Mouse (Mus musculus): ENCODE data around the gene Cct5. TPM values are rescaled to one million over a fixed set of nuclear protein-coding genes. Genes with fewer than 3 reads are reported as not detected.
"Not testable (repeated sequence)": the region's sequence is repeated elsewhere in the genome, so short reads cannot be mapped to it uniquely, and the experiment has no call there.

Cct5 gene
- total RNA-seq, 2 experiments from 2014 or later: 185 to 191 TPM

DNA sequence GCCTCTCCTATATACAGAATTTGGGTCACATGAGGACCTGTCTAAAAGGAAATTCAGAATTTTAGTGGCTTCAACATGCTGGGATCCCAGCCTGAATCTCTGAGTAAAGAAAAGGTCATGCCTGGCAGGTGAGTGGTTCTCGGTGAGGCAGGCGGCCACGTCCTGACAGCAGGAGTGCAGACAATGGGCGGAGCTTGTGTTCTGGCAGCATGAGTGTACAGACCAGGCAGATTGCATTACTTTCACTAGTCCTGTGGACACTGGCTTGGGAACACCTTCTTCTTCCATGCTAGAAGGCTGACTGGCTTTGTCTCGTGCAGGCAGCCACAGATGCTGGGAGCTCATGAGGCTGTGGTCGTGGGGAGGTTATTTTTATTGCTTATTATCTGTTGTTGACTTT is 5.2 kb upstream of the Cct5 start:
- intact Hi-C loops (cut with DNase I): no loop called here

DNA sequence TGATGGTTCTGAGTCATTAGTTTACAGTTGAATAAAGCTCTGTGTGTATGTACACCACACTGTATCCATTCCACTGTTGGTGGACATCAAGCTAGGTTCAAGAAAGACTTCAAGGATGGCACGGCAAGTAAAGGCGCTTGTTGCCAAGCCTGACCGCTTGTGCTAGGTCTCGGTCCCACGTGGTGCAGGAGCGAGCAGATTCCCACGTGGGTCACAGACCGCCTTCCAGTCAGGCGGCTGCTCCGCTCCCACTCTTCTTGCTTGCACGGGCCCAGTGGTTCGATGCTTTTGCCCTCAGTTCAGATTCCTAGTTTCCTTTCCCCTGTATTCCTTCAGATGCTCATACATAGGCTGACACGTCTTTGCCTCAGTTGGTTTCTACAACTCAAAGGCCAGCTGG is 1.5 kb upstream of the Cct5 start:
- no peak for DNase-seq (ENCODE audit: low spot score in 2 of 2)
- intact Hi-C loops (cut with DNase I): no loop called here

More for the DNA sequence above, 5.2 kb upstream of the Cct5 start:
- DNase-seq (ENCODE audit: low spot score in 2 of 2): no peak

DNA sequence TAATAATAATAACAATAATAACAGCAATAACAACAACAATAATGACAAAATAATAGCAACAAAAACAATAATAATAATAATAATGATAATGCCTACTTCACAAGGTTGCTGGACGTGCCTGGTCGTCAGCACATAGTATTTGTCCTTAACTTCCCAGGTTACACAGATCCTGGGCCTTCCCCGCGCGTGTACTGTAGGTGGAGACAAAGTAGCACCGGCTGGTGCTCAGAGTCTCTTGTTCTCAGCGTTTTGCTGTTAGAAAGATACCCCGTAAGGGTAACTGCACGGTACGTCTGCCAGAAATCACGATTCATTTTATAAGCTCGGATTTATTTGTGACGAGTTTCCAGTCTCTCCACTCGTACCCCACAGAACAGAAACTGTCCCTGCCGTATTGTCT is 822 bp upstream of the Cct5 start:
- intact Hi-C loops (cut with DNase I): no loop called here

DNA sequence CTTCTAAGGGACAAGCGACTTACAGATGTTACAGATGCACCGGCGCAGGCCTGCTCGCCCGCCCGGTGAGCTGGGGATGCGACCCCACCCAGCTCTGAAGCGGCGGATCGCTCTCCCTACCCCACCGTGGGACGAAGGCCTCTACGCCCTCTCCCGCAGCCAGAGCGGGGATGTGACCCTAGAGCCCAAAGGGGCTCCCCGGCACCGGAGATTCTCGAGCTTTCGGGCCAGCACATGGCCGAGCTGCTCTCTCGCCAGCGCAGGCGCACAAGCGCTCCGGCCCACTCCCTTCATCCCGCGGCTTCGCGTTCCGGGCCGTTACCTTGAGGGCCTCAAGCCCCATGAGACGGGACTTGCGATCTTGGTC is 342 bp downstream of the Cct5 start:
- intact Hi-C loops (cut with DNase I): no loop called here

More for the DNA sequence above, 822 bp upstream of the Cct5 start:
- peak; percentile 67 to 76 for DNase-seq (ENCODE audit: low spot score in 2 of 2)

DNA sequence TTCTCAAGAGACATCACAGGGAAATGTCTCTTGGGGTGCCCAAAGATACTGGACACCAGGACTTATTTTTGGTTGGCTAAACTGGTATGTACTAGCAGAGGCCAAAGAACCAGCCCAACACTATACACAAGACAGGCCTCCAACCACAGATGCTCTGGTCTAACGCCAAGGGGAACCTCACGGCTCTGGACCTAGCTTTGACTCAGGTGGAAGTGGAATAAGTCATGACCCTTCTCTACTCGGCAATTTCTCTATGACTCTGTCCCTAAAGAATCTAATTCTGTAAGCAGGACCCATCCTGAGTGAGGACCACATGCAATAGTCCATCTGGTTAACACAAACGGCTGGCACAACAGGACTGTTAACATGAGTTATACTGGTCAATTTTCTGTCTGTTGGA is 1.8 kb downstream of the Cct5 start:
- intact Hi-C loops (cut with DNase I): no loop called here

More for the DNA sequence above, 342 bp downstream of the Cct5 start:
- no peak for DNase-seq (ENCODE audit: low spot score in 2 of 2)

DNA sequence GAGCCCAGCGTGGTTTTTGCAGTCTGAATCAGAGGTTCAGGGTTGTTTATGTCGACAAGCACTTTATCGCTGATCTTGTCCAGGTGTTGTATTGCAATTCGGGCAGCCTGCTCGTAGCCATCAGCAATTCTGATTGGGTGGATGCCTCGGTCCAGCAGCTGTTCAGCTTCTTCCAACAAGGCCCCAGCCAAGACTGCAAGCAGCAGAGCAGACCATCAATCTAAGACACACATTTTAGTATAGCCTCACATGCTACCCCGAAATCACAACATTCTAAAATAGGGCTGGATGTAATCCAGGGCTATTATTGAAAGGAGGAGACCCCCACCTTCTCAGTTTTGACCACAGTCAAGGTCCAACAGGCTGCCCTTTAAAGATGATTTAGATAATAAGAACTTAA is 6.0 kb downstream of the Cct5 start:
- intact Hi-C loops (cut with DNase I): no loop called here
- no peak for DNase-seq (ENCODE audit: low spot score in 2 of 2)

More for the DNA sequence above, 1.8 kb downstream of the Cct5 start:
- DNase-seq (ENCODE audit: low spot score in 2 of 2): no peak

DNA sequence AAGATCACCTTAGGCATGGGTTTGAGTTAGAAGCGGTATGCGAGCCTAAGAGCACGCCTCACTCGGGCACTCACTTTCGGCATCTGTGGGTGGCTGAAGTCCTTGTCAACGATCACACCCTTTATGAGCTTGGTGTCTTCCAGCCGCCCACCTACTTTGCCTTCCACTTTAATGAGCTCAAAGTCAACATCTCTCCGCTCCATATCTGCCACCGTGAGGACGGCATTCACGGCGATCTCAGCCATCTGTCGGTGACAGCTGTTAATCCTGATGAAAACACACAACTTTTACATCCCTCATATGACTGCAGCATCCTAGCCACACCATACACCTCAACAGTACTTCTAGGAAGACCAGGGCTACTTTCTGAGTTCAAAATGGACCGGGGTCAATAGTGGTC is 7.3 kb downstream of the Cct5 start:
- intact Hi-C loops (cut with DNase I): no loop called here

DNA sequence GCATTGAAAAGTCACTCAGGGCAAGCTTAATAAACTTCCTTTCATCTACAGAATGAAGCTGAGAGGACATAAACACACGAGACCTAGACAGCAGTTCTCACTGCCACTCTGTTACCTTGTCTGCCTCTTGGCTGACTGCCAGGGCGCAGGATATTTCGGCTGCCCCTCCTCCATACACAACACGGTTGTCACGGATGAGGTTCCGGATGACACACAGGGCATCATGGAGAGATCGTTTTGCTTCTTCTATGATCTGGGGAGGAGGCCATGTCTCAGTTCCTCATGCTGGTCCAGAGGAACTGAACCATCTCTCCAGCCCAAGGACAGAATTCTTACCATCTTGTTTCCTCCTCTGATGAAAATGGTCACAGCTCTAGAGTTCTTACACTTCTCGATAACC is 9.1 kb downstream of the Cct5 start:
- DNase-seq (ENCODE audit: low spot score in 2 of 2): no peak
- intact Hi-C loops (cut with DNase I): no loop called here

More for the DNA sequence above, 7.3 kb downstream of the Cct5 start:
- DNase-seq (ENCODE audit: low spot score in 2 of 2): no peak

DNA sequence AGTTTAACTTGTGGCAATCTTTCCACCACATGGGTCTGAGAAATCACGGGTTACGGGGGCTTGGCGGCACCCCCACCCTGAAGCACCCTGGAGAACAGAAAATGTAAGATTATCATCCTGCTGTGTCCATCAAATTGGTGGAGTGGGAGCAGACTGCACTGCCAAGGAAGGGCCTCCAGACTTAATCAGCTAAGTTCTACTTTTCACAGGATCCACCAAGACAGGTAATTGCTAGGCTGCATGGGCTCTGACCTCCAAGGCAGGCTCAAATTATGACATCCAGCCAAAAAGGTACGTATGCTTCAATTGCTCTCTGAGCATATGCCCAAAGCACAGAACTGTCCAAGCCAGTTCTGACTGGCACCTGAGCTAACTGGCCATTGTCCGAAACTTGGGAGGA is 11.4 kb downstream of the Cct5 start:
- intact Hi-C loops (cut with DNase I): no loop called here
- DNase-seq (ENCODE audit: low spot score in 2 of 2): no peak

DNA sequence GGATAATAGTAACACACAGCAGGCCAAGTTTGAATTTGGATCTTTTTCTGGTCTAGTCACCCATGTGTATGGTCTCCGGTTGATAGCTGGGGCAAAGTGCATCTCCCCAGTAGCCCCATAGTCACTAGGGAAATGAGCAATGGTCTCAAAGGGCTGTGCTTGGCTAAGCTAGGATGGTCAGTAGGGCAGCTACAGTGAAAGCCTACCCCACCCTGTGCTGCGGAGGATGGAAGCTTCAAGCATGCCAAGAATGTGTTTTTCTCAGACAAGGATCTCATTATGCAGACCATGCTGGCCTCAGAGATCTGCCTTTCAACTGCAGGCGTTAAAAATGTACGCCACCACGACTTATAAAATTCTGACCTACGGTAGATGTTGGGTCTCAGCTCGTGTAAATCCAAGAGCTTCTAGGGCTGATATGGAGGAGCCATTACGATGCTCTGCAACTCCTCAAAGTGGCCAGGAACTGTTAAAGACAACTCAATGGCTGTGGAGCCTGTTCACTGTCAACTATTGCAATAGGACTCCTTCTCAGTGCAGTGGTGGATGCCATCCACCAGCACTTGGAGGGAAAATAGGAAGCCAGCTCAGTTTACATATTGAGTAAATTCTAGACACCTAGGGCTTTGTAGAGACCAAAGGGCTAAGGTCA is 12.5 kb downstream of the Cct5 start:
- DNase-seq (ENCODE audit: low spot score in 2 of 2): no peak
- intact Hi-C loops (cut with DNase I): loop anchor here (5.0 kb wide), 4 partner anchors 92 to 287 kb away; no protein-coding TSS in a partner anchor

DNA sequence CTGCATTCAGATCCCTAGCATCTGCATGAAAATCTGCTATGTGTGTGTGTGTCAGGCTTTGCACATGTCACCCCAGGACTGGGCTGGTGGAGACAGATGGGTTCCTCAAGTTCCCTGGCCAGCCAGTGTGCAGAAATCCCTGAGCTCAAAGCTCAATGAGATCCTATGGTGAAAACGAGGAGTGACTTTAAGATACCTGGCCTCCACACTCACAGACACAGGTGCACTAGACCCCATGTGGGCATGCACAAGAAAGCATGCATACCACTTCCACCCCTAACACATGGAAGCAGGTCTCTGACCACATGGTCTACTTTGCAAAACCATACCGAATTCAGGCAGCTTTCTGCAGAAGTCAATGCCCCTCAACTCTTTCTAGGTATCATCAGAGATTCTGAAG is 13.8 kb downstream of the Cct5 start:
- DNase-seq (ENCODE audit: low spot score in 2 of 2): no peak
- intact Hi-C loops (cut with DNase I): loop anchor here (2.0 to 5.0 kb wide), 5 partner anchors 57 to 285 kb away; partner anchors contain the start of gene March6

DNA sequence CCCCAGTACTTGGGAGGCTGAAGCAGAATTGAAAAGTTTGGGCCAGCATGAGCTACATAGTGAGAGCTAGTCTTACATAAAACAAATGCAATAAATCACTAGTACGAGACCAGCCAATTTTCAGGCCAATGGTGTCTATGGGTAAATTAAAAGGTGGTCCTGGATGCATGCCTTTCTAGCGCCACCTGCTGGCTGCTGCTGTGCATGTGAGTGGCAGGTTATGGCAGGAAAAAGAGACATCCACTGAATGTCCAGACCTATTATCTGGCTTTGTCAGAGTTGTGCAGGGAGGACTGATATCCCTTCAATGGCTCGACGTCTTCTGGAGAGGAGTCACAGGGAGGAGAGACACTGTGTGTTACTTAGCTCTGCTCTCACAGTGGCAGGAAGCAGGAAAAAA is 15.1 kb downstream of the Cct5 start:
- intact Hi-C loops (cut with DNase I): loop anchor here (2.0 to 5.0 kb wide), 5 partner anchors 56 to 284 kb away; partner anchors contain the start of gene March6
- peak; percentile 92 to 94 for DNase-seq (ENCODE audit: low spot score in 2 of 2)

DNA sequence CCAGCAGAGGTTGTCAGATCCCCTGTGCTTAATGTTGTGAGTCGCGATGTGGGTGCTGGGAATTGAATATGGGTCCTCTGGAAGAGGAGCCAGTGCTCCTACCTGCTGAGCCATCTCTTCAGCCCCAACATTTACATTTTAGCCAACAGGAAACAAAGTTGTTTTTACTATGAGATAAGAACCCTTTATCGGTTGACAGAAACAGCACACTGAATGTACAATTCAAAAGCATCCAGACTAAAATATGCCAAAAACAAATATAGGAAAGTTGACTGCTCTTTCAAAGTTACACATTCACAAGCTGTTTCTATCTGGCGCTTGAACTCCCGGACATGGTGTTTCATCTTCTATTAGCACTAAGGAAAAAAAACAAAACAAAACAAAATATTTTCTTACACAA is 15.5 kb downstream of the Cct5 start:
- DNase-seq (ENCODE audit: low spot score in 2 of 2): no peak
- intact Hi-C loops (cut with DNase I): loop anchor here (2.0 to 5.0 kb wide), 5 partner anchors 55 to 284 kb away; partner anchors contain the start of gene March6

DNA sequence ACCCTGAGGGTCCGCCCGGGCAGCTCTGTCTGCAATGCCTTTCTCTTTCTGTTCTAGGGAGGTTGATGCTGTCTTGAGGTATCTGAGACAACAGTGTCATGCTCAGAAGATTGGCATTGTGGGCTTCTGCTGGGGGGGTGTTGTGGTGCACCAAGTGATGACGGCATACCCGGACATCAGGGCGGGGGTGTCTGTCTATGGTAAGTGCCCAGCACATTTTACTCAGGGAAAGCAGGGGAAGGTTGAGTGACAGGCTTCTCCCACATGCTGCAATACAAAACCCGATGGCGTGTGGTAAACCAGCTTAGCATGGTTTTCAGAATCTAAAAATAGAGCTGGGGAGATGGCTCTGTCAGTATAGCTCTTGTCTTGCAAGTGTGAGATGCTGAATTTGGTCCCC is 16.4 kb downstream of the Cct5 start:
- intact Hi-C loops (cut with DNase I): loop anchor here (5.0 kb wide), 4 partner anchors 88 to 283 kb away; no protein-coding TSS in a partner anchor
- peak; percentile 45 to 60 for DNase-seq (ENCODE audit: low spot score in 2 of 2)

DNA sequence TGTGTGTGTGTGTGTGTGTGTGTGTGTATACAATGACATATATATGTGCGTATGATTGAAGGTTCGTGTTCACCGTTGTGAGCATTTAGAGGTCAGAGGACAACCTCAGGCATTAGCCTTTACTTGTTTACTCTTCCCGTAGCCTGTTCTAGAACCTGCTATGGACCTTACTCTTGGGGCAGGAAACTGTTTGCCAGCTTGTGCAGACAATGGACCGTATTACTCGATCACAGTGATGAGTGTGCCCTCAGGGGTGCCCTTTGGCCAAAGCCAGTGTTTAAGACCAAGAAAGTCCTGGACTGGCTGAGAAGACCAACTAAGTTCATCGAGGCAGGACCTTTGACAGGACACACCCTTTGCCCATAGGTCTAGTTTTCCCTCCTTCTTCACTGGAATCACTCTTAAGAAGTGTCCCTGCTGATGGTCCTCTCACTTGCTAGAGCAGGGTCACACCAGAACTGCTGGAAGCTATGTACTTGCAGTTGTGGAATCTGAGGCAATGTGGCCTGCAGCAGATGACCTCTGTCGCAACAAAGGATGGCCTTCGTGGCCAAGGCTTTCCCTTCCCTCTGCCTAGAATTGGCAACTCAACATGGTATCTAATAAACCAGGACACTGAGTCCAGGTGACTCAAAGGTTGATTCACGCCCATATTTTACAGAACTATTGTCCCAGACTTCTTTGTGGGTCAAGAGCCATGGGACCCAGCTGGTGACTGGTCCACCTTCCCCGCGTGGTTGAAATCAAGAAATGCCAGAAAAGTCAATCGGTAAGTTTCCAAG is 18.1 kb downstream of the Cct5 start:
- DNase-seq (ENCODE audit: low spot score in 2 of 2): no peak
- intact Hi-C loops (cut with DNase I): no loop called here

DNA sequence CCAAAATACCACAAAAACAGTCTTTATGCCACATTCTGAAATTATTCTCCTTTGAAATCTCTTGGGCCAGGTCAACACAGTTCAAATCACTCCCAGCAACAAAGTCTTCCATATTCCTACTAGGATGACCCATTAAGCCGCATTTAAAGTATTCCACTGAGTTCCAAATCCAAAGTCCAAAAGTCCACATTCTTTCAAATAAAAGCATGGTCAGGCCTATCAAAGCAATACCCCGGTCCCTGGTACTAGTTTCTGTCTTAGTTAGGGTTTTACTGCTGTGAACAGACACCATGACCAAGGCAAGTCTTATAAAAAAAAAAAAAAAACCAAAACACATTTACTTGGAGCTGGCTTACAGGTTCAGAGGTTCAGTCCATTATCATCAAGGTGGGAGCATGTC is 20.5 kb downstream of the Cct5 start:
- intact Hi-C loops (cut with DNase I); DNase-seq (ENCODE audit: low spot score in 2 of 2): not testable (repeated sequence)

DNA sequence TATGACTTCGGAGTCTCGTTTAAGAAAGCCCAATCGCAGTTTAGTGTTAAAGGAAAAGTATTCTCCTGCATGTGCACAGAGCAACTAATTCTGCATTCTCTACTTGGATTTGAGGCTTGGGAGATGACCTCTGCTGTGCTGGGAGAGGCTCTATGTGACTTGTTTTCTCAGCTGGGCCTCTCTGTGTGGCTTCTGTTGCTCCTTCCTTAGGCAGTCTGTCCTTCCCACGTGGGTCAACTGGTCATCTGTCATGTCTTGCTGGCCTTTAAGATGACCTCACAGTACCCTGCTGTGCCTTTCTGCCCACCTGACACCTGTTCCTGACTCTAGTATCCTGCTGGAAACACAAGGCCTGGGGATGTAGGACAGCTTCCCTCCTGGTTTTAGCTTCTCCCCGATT is 25.5 kb downstream of the Cct5 start:
- intact Hi-C loops (cut with DNase I): no loop called here
- no peak for DNase-seq (ENCODE audit: low spot score in 2 of 2)

DNA sequence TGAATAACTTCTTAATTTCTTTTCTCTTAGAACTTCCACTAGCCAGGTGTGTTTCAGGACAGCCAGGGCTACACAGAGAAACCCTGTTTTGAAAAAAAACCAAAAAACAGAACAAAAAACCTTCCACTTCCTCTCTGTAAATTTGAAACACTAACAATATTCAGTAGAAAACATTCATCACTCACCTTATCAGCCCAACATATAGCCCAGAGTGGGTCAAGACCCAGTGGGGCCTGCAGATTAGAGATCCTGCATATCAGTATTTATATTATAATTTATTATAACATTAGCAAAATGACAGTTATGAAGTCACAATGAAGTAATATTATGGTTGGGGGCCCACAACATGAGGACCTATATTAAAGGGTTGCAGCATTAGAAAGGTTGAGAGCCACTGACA is 27.9 kb downstream of the Cct5 start:
- intact Hi-C loops (cut with DNase I): loop anchor here (5.0 kb wide), 1 partner anchor 41 kb away; the partner anchor contains the start of gene March6
- DNase-seq (ENCODE audit: low spot score in 2 of 2): no peak

DNA sequence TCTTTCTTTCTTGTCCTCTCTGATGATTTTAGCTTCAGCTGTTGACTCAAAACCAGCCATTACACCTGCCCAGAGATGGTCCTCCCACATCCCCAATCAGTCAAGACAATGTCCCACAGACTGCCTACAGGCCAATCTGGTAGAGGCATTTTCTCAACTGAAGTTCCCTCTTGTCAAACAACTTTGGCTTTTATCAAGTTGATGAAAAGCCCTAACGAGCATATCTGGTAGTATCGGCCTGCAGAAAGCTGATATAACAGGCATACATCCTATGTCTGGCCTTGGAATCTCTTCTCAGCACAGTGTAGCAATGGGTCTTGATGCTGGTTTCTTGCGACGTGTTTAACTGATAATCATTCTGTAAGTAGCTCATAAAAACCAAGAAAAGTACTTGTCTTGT is 28.3 kb downstream of the Cct5 start:
- DNase-seq (ENCODE audit: low spot score in 2 of 2): no peak
- intact Hi-C loops (cut with DNase I): loop anchor here (5.0 kb wide), 1 partner anchor 41 kb away; the partner anchor contains the start of gene March6

DNA sequence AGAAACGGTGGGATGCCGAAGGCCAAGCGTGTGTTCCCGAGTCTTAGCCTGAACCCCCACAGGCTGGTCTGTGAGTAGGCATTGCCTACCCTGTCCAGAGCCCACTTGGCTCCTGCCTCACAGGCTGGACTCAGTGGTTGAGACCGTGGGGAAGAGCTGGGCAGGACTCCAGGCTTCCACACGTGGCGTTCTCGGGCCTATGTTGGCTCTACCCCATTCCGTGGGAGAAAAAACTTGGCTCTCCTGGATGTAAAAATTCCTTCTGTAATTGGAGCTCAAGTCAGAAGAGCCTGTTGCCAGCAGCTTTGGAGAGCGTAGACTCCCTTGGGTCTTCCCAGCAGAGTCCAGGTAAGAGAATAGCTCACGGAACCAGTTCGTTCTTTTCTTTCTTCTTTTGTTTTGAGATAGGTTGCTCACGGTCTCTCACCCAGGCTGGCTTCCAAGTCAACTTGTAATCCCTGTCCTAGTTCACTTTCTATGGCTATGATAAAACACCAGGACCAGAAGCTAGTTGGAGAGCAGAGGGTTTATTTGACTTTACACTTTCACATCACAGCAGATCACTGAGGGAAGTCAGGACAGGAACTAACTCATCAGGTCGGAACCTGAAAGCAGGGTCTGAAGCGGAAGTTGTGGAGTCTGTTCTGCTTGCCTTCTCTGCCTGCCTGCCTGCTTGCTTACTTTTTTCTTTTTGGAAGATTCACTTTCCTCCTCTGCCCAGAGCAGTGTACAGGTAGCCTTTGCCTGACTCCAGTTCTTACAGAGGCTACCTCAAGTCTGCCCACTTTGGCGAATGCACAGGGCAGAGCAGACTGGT is 29.5 kb downstream of the Cct5 start:
- intact Hi-C loops (cut with DNase I): loop anchor here (5.0 kb wide), 1 partner anchor 40 kb away; the partner anchor contains the start of gene March6
- DNase-seq (ENCODE audit: low spot score in 2 of 2): peak; percentile 45 to 65

All from left cerebral cortex, postnatal 14 days (tissue).